Mouse (Mus musculus) E14TG2a.4 (cell line): Measurements from ENCODE around the gene Wfdc9.
A peak's percentile ranks its signal among the peaks of the same experiment; 100 is the strongest.
"Not testable (repeated sequence)": the region's sequence is repeated elsewhere in the genome, so short reads cannot be mapped to it uniquely, and the experiment has no call there.

ENCODE experiments used
- H3K27me3 ChIP-seq: 2 replicates; pipeline ENCODE4 v1.6.1; 2014; ENCODE audit warnings: low read length, control low read depth; ENCODE audit not compliant: insufficient read depth
- H3K36me3 ChIP-seq: 2 replicates; pipeline ENCODE4 v1.6.1; 2014; ENCODE audit warnings: low read length, control low read depth; ENCODE audit not compliant: insufficient read depth
- H3K4me1 ChIP-seq: replicated peaks from 2 replicates; pipeline ENCODE4 v1.6.1; 2014; ENCODE audit warnings: low read depth, low read length, control low read depth
- H3K4me3 ChIP-seq: replicated peaks from 2 replicates; pipeline ENCODE4 v1.5.1; 2014; ENCODE audit warnings: mild to moderate bottlenecking, low read length
- H3K9me3 ChIP-seq: 2 replicates; pipeline ENCODE4 v1.6.1; 2014; ENCODE audit warnings: low read length, control low read depth
- CTCF ChIP-seq: conservative IDR thresholded peaks from 2 replicates; pipeline ENCODE4 v1.5.1; 2014; ENCODE audit warnings: low read length
- NANOG ChIP-seq: IDR thresholded peaks from 2 replicates; pipeline ENCODE4 v1.6.1; 2014; ENCODE audit warnings: borderline replicate concordance, low read length, mixed read lengths
- POU5F1 ChIP-seq: IDR thresholded peaks from 2 replicates; pipeline ENCODE4 v1.6.1; 2014; ENCODE audit warnings: low read length, borderline replicate concordance

The Wfdc9 gene

DNA sequence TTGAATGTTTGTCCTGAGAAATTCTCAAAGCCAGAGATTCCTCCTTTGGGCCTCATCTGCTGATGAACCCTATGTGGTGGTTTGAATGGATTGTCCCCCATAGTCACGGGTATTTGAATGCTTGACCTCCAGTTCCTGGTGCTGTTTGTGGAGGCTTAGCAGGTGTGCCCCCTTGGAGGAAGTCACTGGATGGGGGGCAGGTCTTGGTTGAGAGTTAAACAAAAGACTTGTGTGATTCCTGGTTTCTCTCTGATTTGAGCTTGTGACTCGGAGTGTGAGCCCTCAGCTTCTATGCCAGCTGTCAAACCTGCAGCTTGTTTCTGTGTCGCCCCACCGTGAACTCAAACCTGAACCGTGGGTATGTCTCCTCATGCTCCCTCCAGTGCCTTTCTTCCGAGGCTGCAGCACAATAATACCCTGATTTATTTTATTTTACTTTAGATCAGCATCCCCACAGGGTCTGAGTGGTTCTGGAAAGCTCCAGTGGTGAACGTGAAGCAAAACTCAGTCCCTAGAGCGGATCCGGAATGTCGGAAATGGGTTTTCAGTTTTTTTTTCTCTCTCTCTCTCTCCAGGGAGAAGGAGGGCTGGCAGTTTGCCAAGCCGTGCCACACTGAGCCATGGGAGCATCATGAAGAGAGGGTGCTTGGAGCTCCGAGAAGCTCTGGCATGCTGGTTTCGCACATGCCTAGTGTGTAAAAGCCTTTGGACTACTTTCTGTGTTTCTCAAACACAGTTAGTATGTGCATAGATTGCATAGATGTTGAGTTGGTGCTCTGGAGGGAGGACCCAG lies 14.3 kb downstream of the Wfdc9 start:
- no peak for TF ChIP-seq POU5F1
- TF ChIP-seq NANOG = no peak; the same call in 1 of the 2 replicates
- TF ChIP-seq CTCF = no peak
- no peaks in the 10 kb centered on the region for H3K36me3 ChIP-seq
- H3K4me3 ChIP-seq = 0 out of 2 replicates have a peak overlapping the region, but pooled peaks have one; percentile 3

DNA sequence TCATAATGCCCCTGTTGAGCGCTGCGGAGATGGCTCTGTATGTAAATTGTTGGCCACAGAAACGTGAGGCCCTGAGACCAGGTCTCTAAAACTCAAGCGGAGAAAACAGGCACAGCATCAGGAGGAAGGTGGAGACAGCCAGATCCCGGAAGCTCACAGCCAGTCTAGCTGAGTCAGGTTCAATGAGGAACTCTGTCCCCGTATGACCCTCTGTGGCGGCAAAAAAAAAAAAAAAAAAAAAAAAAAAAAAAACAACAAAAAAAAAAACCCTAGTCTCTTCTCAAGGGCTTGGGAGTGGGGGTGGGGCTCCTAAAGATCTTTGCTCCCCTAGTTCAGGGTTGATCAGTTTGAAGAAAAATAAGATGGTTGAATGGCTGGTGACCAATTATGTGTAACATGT lies 15.3 kb downstream of the Wfdc9 start:
- TF ChIP-seq POU5F1 = no peak
- TF ChIP-seq NANOG = no peak
- no peak for TF ChIP-seq CTCF
- H3K4me3 ChIP-seq = no peak overlapping the region
- H3K4me1 ChIP-seq = peaks cover 21% of the 10 kb centered on the region
- H3K36me3 ChIP-seq = no peaks in the 10 kb centered on the region
- H3K27me3 ChIP-seq = no peaks in the 10 kb centered on the region
- no peaks in the 10 kb centered on the region for H3K9me3 ChIP-seq

More for the DNA sequence above, 14.3 kb downstream of the Wfdc9 start:
- Histone ChIP-seq H3K27me3 (no peaks in the 10 kb centered on the region), H3K9me3 (no peaks in the 10 kb centered on the region), H3K4me1 (peaks cover 21% of the 10 kb centered on the region)

DNA sequence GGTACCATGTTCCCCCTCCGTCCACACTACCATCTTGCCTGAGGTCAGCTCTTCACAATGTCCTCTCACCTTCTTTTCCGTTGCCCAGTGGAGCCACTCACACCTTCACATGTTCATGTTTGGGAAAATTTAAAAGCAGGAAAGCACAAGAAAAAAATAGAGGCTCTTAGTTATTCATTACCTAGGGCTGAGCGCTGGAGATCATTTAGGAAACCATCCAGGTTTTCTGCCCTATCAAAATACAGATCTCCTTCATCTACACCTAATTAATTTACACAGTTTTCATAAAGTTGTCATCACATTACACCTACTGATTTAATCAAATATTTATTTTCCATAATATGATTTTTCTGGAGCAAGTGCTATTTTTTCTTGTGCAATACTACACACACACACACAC lies 17.7 kb downstream of the Wfdc9 start, which contains the start of gene Wfdc16:
Gene Wfdc16 (minus strand): TSS at position 101 of the 400 bp plus-strand sequence.
- no peaks in the 10 kb centered on the region for H3K9me3 ChIP-seq
- H3K4me3 ChIP-seq = no peak within 1 kb of the TSS
- H3K36me3 ChIP-seq = no peaks in the 10 kb centered on the region
- TF ChIP-seq CTCF (no peak), NANOG (no peak), POU5F1 (no peak)
- H3K4me1 ChIP-seq = peaks cover 28% of the 10 kb centered on the region
- 0 out of 2 replicates have a peak, but pooled peaks cover 3% of the 10 kb centered on the region for H3K27me3 ChIP-seq

DNA sequence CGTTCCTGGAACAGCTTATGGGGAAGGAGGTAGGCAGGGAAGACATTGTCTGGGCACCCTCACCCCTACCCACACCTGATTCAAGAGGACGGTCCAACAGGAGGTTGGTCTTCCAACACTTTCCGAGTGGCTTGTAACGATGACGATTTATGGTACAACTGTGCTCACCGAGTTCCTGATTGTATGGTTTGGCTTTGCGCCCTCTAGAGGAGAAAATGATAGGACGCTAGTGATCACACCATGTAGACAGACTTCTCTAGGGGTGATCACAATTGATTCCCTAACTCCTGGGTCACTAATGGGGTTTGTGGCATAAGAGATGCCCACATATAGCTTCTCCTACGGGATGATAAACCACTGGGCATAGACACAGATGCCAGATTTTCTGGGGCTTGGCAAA lies 21.1 kb downstream of the Wfdc9 start:
- peaks cover 6% of the 10 kb centered on the region; the same call in 1 of the 2 replicates for H3K4me1 ChIP-seq
- no peaks in the 10 kb centered on the region for H3K36me3 ChIP-seq
- 0 out of 2 replicates have a peak, but pooled peaks cover 3% of the 10 kb centered on the region for H3K27me3 ChIP-seq
- TF ChIP-seq CTCF (peak; percentile 69), NANOG (no peak)
- H3K9me3 ChIP-seq = no peaks in the 10 kb centered on the region
- peak overlapping the region; percentile 43; the same call in 1 of the 2 replicates for H3K4me3 ChIP-seq

DNA sequence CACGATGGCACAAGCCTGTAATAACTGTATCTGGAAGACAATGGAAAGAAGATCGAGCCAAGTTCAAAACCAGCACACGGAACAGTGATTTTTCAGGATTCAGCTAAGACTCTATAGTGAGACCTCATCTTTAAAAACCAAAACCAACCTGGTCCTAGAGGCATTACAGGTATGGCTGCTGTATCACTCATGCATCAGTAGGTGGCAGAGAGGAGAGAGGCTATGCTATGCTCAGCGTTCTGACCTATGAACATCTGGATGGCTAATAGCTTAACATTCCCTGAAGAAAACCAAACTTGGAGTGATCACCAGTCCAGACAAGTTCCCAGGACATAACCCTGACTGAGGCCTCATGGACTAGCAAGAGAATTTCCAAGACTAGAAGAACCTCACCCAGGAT lies 34.6 kb downstream of the Wfdc9 start:
- no peaks in the 10 kb centered on the region for H3K36me3 ChIP-seq
- no peak overlapping the region for H3K4me3 ChIP-seq
- no peaks in the 10 kb centered on the region for H3K4me1 ChIP-seq
- TF ChIP-seq POU5F1 (no peak), CTCF (0 out of 2 replicates have a peak, but pooled peaks have one; percentile 2), NANOG (no peak)
- peaks cover 6% of the 10 kb centered on the region for H3K9me3 ChIP-seq
- H3K27me3 ChIP-seq = no peaks in the 10 kb centered on the region

DNA sequence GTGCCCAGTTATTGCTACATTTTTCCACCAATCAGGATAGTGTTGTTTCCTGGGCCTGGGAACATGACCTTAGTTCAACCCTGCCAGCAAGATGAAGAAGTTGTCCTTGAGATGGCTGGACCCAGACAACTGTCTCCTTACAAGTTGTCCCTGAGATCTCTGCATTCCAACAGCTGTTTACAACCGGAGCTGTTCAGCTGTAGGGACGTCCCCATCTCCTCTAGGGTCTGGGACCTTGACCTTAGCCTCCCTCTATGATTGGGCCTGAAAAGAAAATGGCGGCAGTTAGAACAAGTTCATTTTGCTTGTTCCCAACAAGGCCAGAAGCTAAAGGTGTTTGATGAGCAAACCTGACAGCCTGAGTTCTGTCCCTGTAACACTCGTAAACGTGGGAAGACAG lies 37.3 kb downstream of the Wfdc9 start:
- Histone ChIP-seq H3K9me3 (peaks cover 6% of the 10 kb centered on the region), H3K27me3 (no peaks in the 10 kb centered on the region), H3K36me3 (no peaks in the 10 kb centered on the region), H3K4me1 (no peaks in the 10 kb centered on the region), H3K4me3 (no peak overlapping the region)
- TF ChIP-seq CTCF (no peak), POU5F1 (no peak), NANOG (no peak)

DNA sequence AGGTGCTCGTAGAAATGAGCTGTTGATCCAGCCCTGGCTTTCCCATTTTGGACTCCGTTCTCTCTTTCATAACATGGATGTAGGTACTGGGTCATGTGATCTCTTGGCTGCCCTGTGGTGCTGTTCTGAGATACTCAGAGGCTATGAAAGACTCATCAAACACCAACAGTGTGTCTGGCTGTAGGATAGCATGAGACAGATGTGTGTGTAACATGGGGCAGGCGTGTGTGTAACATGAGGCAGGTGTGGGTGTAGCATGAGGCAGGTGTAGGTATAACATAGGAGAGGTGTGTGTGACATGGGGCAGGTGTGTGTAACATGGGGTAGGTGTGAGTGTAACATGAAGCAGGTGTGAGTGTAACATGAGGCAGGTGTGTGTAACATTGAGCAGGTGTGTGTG lies 41.0 kb downstream of the Wfdc9 start:
- no peak overlapping the region for H3K4me3 ChIP-seq
- no peaks in the 10 kb centered on the region; the same call in 1 of the 2 replicates for H3K27me3 ChIP-seq
- no peak for TF ChIP-seq NANOG
- no peak for TF ChIP-seq CTCF
- TF ChIP-seq POU5F1 = no peak
- no peaks in the 10 kb centered on the region for H3K36me3 ChIP-seq
- peaks cover under 1% of the 10 kb centered on the region; the same call in 1 of the 2 replicates for H3K9me3 ChIP-seq
- no peaks in the 10 kb centered on the region for H3K4me1 ChIP-seq

DNA sequence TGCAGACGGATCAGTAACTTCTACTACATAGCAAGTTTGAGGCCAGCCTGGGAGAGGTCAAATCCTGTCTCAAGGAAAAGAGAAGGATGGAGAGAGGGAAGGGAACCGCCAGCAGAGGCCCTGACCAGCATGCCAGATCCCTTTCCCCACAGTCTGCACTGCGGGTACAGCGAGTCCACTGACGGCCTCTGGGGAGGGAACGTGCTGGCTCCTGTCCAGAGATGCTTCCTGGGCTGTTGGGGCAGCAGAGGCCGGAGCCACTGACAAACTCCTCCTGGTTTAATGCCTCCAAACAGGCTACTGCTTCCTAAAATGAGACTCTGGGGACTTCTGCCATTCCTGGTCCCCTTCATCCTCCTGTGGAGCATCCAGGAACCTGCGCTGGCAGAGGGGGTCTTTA lies 42.9 kb downstream of the Wfdc9 start, which contains the start of the genes Wfdc6b and Wfdc8:
Gene Wfdc6b (plus strand): TSS at position 52 of the 400 bp plus-strand sequence.
Gene Wfdc8 (minus strand): TSS at position 156 of the 400 bp plus-strand sequence.
- not testable (repeated sequence) for H3K4me1 ChIP-seq, H3K9me3 ChIP-seq, H3K4me3 ChIP-seq, H3K27me3 ChIP-seq, H3K36me3 ChIP-seq

DNA sequence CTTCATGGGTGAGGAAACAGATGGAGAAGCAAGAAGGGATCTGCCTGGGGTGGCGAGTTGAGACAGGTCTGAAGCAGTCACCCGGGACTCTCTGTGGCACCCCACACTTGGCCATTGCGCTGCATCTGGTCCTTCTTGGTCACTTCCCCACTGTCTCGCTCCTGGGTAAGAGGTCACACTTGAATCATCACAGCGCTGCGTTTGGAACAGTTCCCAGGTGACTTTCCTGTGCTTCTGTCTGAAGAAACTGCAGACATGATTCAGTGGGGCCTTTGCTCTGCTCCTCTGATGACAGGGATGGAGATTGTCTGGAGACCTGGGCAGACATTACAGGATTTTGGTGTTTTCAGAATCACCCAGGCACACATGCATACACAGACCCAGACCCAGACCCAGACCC lies 47.6 kb downstream of the Wfdc9 start:
- peaks cover 7% of the 10 kb centered on the region for H3K4me1 ChIP-seq
- H3K36me3 ChIP-seq = no peaks in the 10 kb centered on the region
- H3K4me3 ChIP-seq = peak overlapping the region; percentile 29; the same call in 1 of the 2 replicates
- TF ChIP-seq NANOG (no peak), POU5F1 (no peak), CTCF (no peak)
- peaks cover 18% of the 10 kb centered on the region for H3K27me3 ChIP-seq
- H3K9me3 ChIP-seq = no peaks in the 10 kb centered on the region
